Mouse (Mus musculus): ENCODE results near the gene Abhd14b. TPM values are rescaled to one million over a fixed set of nuclear protein-coding genes. Genes with fewer than 3 reads are reported as not detected.

Gene Abhd14b
- total and polyA plus RNA-seq, 3 experiments: 6.6 to 27.8 (median 6.8) TPM

DNA sequence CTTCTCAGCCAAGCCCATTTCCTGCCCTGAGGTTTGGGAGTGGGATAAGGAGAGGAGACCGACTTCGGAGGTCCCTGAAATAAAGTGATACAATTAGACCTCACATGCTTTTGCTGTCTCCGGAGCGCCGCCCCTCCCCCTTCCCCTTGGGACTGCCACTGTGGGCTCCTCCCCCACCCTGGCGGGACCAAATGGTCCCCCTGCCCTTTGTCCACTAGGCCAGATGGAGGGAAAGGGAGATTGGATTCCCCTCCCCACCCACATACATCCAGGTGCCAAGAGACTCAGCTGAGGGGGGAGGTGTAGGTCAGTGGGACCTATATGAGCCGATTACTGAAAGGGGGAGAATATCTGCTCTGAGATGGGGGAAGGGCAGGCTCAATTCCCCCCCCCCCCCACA is 5.6 kb downstream of the Abhd14b start:
- H3K36me3 ChIP-seq (ENCODE audit: control insufficient read depth, insufficient read depth, low read length): no peaks in the 10 kb centered on the region
- DNase-seq: no peak
- no peak overlapping the region for H3K4me3 ChIP-seq
- H3K9ac ChIP-seq (ENCODE audit: low read depth, low read length): no peak overlapping the region
- H3K4me1 ChIP-seq (ENCODE audit: control insufficient read depth, insufficient read depth, low read length): peaks cover 14% of the 10 kb centered on the region
- 26% methylated on average over 7 of the region's 7 CpGs for WGBS
- no peak for TF ChIP-seq CTCF (IDR thresholded peaks at IDR 0.05)
- no peak for TF ChIP-seq EP300 (IDR thresholded peaks at IDR 0.05; ENCODE audit: insufficient read depth, low read depth, low read length)
- no peak for TF ChIP-seq POLR2A (IDR thresholded peaks at IDR 0.05; ENCODE audit: insufficient read depth, low read depth, low read length)
- H3K27ac ChIP-seq: no peak overlapping the region; the same call in 1 of the 2 replicates
- H3K27me3 ChIP-seq (ENCODE audit: control insufficient read depth, insufficient read depth, low read length): no peaks in the 10 kb centered on the region
- no peaks in the 10 kb centered on the region for H3K79me2 ChIP-seq (replicated peaks; ENCODE audit: control insufficient read depth, insufficient read depth, low read length)
- intact Hi-C loops (cut with DNase I): no loop called here

- Histone ChIP-seq H3K27me3 (ENCODE audit: control insufficient read depth, insufficient read depth, low read length) (no peaks in the 10 kb centered on the region), H3K9ac (ENCODE audit: low read depth, low read length) (peak within 1 kb of the TSS; percentile 87), H3K4me1 (ENCODE audit: control insufficient read depth, insufficient read depth, low read length) (peaks cover 15% of the 10 kb centered on the region), H3K4me3 (peak within 1 kb of the TSS; percentile 60), H3K36me3 (ENCODE audit: control insufficient read depth, insufficient read depth, low read length) (no peaks in the 10 kb centered on the region), H3K79me2 (replicated peaks; ENCODE audit: control insufficient read depth, insufficient read depth, low read length) (no peaks in the 10 kb centered on the region), H3K27ac (peak within 1 kb of the TSS; percentile 82)
- peak; percentile 81 to 83 for DNase-seq
- TF ChIP-seq EP300 (IDR thresholded peaks at IDR 0.05; ENCODE audit: insufficient read depth, low read depth, low read length) (no peak), POLR2A (IDR thresholded peaks at IDR 0.05; ENCODE audit: insufficient read depth, low read depth, low read length) (peak; percentile 28; the same call in 1 of the 2 replicates)
- under 1% methylated on average over 60 of the region's 74 CpGs for WGBS
- intact Hi-C loops (cut with DNase I): no loop called here
These were observed 6.2 kb downstream of the Abhd14b start, which contains the start of gene Pcbp4 for GRCm38 (mm10) chr9:106453271-106454070. TSS of gene Pcbp4 (plus strand) at chr9:106453291.

DNA sequence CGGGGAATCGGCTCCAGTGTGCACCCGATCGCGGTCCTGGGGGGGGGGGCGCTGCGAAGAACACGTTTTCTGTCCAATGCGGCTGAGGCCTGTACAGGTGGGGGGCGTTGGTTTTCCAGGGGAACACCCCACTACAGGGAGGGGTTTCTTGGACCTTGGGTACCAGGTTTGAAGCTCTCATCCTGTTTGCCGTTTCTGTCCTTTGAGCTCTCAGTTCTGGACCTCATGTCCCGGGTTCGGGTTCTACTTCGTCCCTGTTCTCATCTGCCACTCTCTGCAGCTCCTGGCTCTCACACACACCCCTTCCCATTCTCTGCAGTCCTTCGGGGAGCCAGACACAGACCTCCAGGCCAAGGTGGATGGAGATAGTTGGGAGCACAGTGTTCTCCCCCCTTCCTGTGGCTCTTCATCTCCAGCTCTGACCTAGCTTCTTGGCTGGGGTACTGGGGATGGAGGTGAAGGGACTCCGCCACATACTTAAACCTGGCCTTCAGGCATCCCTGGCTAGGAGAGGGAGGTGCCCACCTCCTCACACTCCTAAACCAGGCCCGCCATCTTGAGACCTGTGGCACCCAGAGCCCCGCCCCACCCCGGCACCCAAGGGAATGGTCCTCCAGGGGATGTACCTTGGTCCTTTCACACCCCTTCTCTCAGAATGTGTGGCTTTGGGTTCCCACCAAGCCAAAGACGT is 7.0 kb downstream of the Abhd14b start:
- intact Hi-C loops (cut with DNase I): no loop called here
- no peaks in the 10 kb centered on the region for H3K27me3 ChIP-seq (ENCODE audit: control insufficient read depth, insufficient read depth, low read length)
- peak in 1 of 2 experiments; percentile 46 for DNase-seq

DNA sequence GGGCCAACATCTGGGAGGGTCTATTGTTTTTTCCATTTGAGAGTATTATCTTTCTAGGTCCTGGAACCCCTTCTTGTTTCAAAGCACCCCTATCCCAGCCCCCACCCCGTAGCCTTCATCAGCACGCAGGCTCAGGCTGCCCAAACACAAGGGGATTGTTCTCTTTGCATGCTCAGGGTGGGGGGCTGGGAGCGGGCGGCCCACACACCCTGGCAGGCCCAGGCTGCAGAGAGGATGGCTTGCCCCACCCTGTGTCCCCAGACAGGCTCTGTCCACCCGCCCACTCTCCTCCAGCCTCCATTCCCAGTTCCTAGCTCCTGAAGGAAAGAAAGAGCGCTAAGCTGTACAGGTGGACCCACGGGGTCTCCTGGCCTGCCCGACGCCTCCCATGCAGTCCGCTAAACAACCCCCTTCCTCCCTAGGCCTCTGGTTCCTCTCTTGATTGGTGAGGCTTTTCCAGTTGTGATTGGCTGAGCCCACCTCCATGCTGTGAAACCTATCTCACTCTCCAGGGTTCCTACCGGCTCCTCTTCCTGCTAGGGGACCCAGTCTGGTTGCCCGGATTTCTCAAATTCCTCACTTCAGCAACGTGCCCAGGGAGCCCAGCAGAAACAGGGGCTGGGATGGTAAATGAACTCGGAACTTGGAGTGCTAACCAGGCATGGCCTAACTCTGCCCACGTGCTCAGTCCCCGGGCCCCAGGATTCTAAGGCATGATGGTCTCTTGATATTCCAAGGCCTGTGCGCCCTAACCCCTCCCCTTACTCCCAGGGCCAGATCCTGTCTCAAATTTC is 7.8 kb downstream of the Abhd14b start:
- WGBS: 39% methylated on average over 17 of the region's 17 CpGs
- intact Hi-C loops (cut with DNase I): no loop called here
- TF ChIP-seq EP300 (IDR thresholded peaks at IDR 0.05; ENCODE audit: insufficient read depth, low read depth, low read length) (no peak), POLR2A (IDR thresholded peaks at IDR 0.05; ENCODE audit: insufficient read depth, low read depth, low read length) (no peak), CTCF (IDR thresholded peaks at IDR 0.05) (no peak)
- no peaks in the 10 kb centered on the region for H3K36me3 ChIP-seq (ENCODE audit: control insufficient read depth, insufficient read depth, low read length)
- H3K27me3 ChIP-seq (ENCODE audit: control insufficient read depth, insufficient read depth, low read length): no peaks in the 10 kb centered on the region
- peak overlapping the region; percentile 82 for H3K27ac ChIP-seq
- peaks cover 15% of the 10 kb centered on the region for H3K4me1 ChIP-seq (ENCODE audit: control insufficient read depth, insufficient read depth, low read length)
- peak overlapping the region; percentile 13 for H3K9ac ChIP-seq (ENCODE audit: low read depth, low read length)
- H3K4me3 ChIP-seq: peak overlapping the region; percentile 60
- DNase-seq: no peak
- 0 out of 2 replicates have a peak, but pooled peaks cover 2% of the 10 kb centered on the region for H3K79me2 ChIP-seq (replicated peaks; ENCODE audit: control insufficient read depth, insufficient read depth, low read length)

More for the DNA sequence above, 7.0 kb downstream of the Abhd14b start:
- TF ChIP-seq CTCF (IDR thresholded peaks at IDR 0.05): no peak
- TF ChIP-seq POLR2A (IDR thresholded peaks at IDR 0.05; ENCODE audit: insufficient read depth, low read depth, low read length): no peak
- TF ChIP-seq EP300 (IDR thresholded peaks at IDR 0.05; ENCODE audit: insufficient read depth, low read depth, low read length): no peak
- H3K4me1 ChIP-seq (ENCODE audit: control insufficient read depth, insufficient read depth, low read length): peaks cover 15% of the 10 kb centered on the region
- H3K9ac ChIP-seq (ENCODE audit: low read depth, low read length): peak overlapping the region; percentile 87
- H3K4me3 ChIP-seq: peak overlapping the region; percentile 60
- H3K36me3 ChIP-seq (ENCODE audit: control insufficient read depth, insufficient read depth, low read length): no peaks in the 10 kb centered on the region
- no peaks in the 10 kb centered on the region for H3K79me2 ChIP-seq (replicated peaks; ENCODE audit: control insufficient read depth, insufficient read depth, low read length)
- H3K27ac ChIP-seq: peak overlapping the region; percentile 82
- 14% methylated on average over 18 of the region's 20 CpGs for WGBS

DNA sequence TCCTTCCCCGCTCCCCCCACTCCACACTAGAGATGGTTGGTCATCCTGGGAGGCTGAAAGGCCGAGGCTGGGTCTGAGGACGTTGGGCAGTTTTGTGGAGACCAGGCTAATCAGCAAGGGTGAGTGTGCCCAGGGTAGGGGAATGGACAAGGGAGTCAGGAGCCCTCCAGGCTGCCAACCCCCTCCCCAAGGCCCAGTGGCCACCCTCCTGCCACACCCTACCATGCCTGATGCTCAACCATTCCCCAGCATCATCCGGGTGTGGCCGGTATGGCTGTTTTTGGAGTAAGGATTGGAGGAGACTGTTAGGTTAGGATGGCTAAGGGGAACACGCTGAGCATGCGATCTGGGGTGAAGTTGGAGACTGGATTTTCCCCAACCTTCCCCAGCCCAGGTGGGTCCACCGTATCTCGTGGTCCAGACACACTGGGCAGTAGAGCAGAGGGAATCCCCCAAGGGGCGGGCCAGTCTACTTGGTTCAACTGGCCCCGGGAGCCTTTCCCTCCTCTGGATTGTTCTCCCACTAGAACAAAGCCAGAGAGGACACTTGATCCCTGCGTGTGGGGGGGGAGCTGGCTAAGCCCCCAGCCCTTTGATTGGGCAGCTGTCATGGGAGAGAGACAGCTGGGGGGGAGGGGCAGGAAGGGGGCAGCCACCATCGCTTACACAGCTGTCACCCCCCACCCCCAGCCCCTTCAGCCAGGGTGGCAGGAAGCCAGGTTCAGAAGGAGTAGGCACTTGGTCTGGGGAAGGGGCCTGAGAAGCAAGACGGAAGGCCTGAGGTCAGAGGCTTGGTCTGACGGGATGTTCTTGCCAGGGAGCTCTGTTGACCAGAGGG is 9.3 kb downstream of the Abhd14b start:
- TF ChIP-seq POLR2A (IDR thresholded peaks at IDR 0.05; ENCODE audit: insufficient read depth, low read depth, low read length): no peak
- TF ChIP-seq EP300 (IDR thresholded peaks at IDR 0.05; ENCODE audit: insufficient read depth, low read depth, low read length): no peak
- 64% methylated on average over 15 of the region's 15 CpGs for WGBS
- Histone ChIP-seq H3K4me1 (ENCODE audit: control insufficient read depth, insufficient read depth, low read length) (peaks cover 10% of the 10 kb centered on the region), H3K27ac (peak overlapping the region; percentile 82), H3K4me3 (no peak overlapping the region), H3K79me2 (replicated peaks; ENCODE audit: control insufficient read depth, insufficient read depth, low read length) (0 out of 2 replicates have a peak, but pooled peaks cover 2% of the 10 kb centered on the region), H3K9ac (ENCODE audit: low read depth, low read length) (no peak overlapping the region; the same call in 1 of the 2 replicates), H3K27me3 (ENCODE audit: control insufficient read depth, insufficient read depth, low read length) (no peaks in the 10 kb centered on the region), H3K36me3 (ENCODE audit: control insufficient read depth, insufficient read depth, low read length) (no peaks in the 10 kb centered on the region)
- DNase-seq: no peak
- intact Hi-C loops (cut with DNase I): no loop called here

Data from heart, adult 2 months (tissue).